Mouse (Mus musculus) kidney, embryonic 15.5 days (tissue): Measurements from ENCODE around the gene Ager. TPM values are rescaled to one million over a fixed set of nuclear protein-coding genes. Genes with fewer than 3 reads are reported as not detected.

ENCODE experiments used
- ATAC-seq: fragments of 200-750 bp; cut with Nextera tagmentation; replicated peaks from 2 replicates; pipeline ENCODE4 v1.8.0; 2017; ENCODE audit warnings: moderate TSS enrichment; ENCODE audit not compliant: low FRiP score
- H3K27ac ChIP-seq: fragments of 300-500 bp; sonication (generic); 2 replicates; pipeline ENCODE4 v1.5.1; 2015; ENCODE audit warnings: mild to moderate bottlenecking, inconsistent platforms
- H3K27me3 ChIP-seq: fragments of 300-500 bp; sonication (generic); 2 replicates; pipeline ENCODE4 v1.6.1; 2015; ENCODE audit warnings: inconsistent platforms
- H3K36me3 ChIP-seq: fragments of 300-500 bp; sonication (generic); 2 replicates; pipeline ENCODE4 v1.6.1; 2015; ENCODE audit warnings: inconsistent platforms
- H3K4me1 ChIP-seq: fragments of 300-500 bp; sonication (generic); 2 replicates; pipeline ENCODE4 v1.6.1; 2015; ENCODE audit warnings: inconsistent platforms
- H3K4me2 ChIP-seq: fragments of 300-500 bp; sonication (generic); 2 replicates; pipeline ENCODE4 v1.6.1; 2015; ENCODE audit warnings: moderate library complexity, mild to moderate bottlenecking, inconsistent platforms
- H3K4me3 ChIP-seq: fragments of 300-500 bp; sonication (generic); replicated peaks from 2 replicates; pipeline ENCODE4 v1.5.1; 2015; ENCODE audit warnings: mild to moderate bottlenecking, inconsistent platforms
- H3K9ac ChIP-seq: fragments of 300-500 bp; sonication (generic); 2 replicates; pipeline ENCODE4 v1.6.1; 2015; ENCODE audit warnings: mild to moderate bottlenecking, inconsistent platforms
- H3K9me3 ChIP-seq: fragments of 300-500 bp; sonication (generic); replicated peaks from 2 replicates; pipeline ENCODE4 v1.6.1; 2016; ENCODE audit warnings: inconsistent platforms
- WGBS: fragments of 180-500 bp; shearing (Covaris S2); methylation state at CpG from one replicate; pipeline ENCODE4 v1.1.7; 2015; ENCODE audit warnings: mixed read lengths; 5-methylcytosine and 5-hydroxymethylcytosine counted together
- polyA plus RNA-seq: library from polyadenylated mRNA; unstranded; fragments of >200 nt; fragmentation: Nextera tagmentation; extraction: Ambion mirVana; gene quantifications from 2 replicates; pipeline ENCODE4 v1.2.1, GENCODE M21; 2015

Gene Ager
- polyA plus RNA-seq, 1 experiment from 2014 or later = 7.5 TPM

DNA sequence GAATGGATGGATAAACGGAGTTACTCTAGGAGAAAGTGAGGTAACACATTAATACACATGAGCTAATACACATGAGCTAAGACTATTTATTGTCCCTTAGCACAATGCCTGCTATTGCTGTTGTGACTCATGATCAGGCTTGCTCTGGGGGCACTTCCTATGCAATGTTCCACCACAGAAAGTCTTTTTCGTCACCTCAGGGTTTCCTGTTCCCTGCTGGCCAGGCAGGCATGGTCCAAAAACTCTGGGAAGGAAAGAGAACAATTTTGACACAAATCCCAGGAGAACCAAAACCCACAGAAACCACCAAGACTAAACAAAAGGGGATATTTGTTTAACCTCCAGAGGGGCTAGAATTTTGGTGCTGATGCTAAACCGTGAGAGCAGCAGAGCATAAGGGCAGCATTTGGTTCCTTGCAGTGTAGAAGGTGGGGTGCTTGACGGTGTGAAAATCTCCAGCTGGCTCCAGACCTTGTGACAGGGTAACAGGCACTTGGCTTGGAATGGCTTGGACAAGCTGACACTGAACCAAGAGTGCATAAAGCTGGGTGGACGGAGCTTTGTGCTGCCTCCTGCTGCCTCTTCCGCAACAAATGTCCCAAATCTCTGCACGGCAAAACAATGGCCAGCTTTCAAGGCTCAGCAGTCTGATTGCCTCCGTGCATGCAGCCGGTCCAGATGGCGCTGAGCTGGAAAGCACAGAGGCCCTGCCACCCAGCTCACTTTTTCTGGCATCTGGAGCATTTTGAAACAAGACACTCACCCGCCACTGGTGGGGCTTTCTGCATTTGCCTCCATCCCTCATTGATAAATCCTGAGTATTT, 43.3 kb downstream of the Ager start:
- peaks cover 27% of the 10 kb centered on the region for H3K4me1 ChIP-seq
- ATAC-seq = peak; percentile 62; the same call in 1 of the 2 replicates
- H3K4me2 ChIP-seq = 0 out of 2 replicates have a peak overlapping the region, but pooled peaks have one; percentile 26
- peak overlapping the region; percentile 82 for H3K27ac ChIP-seq
- H3K9ac ChIP-seq = 0 out of 2 replicates have a peak overlapping the region, but pooled peaks have one; percentile 12
- H3K36me3 ChIP-seq = no peaks in the 10 kb centered on the region; the same call in 1 of the 2 replicates
- WGBS = 13% methylated on average over 11 of the region's 11 CpGs
- no peak overlapping the region for H3K4me3 ChIP-seq
- H3K9me3 ChIP-seq = no peaks in the 10 kb centered on the region
- no peaks in the 10 kb centered on the region for H3K27me3 ChIP-seq

DNA sequence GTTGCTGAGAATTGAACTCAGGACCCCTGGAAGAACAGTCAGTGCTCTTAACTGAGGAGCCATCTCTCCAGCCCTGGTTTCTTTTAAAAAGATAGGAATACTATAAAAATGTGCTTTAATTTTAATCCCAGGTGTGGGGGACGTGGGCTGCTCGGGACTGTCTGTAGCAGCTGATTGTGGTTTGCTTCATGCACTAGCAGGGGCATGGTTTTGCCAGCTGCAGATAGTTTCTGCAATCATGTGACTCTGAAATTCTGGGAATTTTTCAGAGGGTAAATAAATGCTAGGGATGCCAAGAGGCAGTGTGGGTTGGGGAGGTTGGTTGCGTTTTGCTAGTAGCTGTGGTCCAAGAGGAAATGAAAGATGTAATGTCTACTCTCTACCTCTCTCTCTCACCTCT, 44.3 kb downstream of the Ager start:
- H3K9me3 ChIP-seq = no peaks in the 10 kb centered on the region
- H3K9ac ChIP-seq = no peak overlapping the region
- WGBS = 84% methylated on average over 3 of the region's 3 CpGs
- peaks cover 34% of the 10 kb centered on the region for H3K4me1 ChIP-seq
- H3K27ac ChIP-seq = no peak overlapping the region
- no peak for ATAC-seq
- no peak overlapping the region for H3K4me3 ChIP-seq
- H3K36me3 ChIP-seq = no peaks in the 10 kb centered on the region; the same call in 1 of the 2 replicates
- no peak overlapping the region for H3K4me2 ChIP-seq
- H3K27me3 ChIP-seq = no peaks in the 10 kb centered on the region

DNA sequence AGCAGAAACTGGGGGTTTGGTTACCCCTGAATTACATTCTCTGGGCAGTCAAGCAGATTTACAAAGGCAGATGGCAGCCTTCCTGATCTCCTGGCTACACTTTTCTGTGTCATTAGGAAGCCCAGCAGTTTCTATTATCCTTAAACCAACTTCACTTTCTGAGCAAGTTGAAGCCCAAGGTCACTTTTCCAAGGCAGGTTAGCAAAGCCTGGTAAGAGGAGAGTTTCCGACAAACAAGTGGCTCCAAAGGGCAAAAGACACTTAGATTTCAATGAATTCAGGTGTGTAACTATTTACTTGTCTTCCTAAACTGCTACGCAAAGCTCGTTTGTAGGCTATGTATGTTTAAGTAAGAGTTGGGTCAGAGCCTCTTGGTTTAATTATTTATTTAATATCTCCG, 45.7 kb downstream of the Ager start:
- no peak overlapping the region for H3K9ac ChIP-seq
- peaks cover 44% of the 10 kb centered on the region for H3K4me1 ChIP-seq
- no peak overlapping the region for H3K27ac ChIP-seq
- WGBS = 91% methylated on average over 4 of the region's 4 CpGs
- H3K36me3 ChIP-seq = no peaks in the 10 kb centered on the region; the same call in 1 of the 2 replicates
- H3K4me2 ChIP-seq = no peak overlapping the region
- no peaks in the 10 kb centered on the region for H3K9me3 ChIP-seq
- ATAC-seq = no peak
- H3K4me3 ChIP-seq = no peak overlapping the region
- H3K27me3 ChIP-seq = no peaks in the 10 kb centered on the region

DNA sequence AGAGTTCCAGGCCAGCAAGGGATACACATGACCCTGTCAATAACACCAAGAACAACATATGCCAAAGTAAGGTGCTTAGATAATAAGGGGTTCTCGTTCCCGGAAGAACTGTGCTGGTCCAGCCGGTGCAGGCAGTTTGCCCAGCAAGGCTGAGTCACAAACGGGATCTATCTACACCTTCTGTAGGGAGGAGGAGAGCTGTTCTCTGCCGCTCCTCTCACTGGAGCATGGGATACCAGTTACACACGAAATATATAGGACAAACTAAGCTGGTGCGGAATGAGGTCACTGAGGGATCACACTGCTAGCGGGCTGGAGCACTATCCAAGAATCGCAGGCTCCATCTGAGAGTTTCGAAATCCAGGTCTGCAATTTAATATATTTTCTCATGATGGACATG, 46.3 kb downstream of the Ager start:
- no peak overlapping the region for H3K27ac ChIP-seq
- WGBS = 81% methylated on average over 10 of the region's 10 CpGs
- no peaks in the 10 kb centered on the region for H3K27me3 ChIP-seq
- H3K9ac ChIP-seq = no peak overlapping the region
- no peak for ATAC-seq
- peaks cover 2% of the 10 kb centered on the region for H3K36me3 ChIP-seq
- H3K4me2 ChIP-seq = no peak overlapping the region
- H3K4me3 ChIP-seq = no peak overlapping the region
- H3K4me1 ChIP-seq = peaks cover 49% of the 10 kb centered on the region
- no peaks in the 10 kb centered on the region for H3K9me3 ChIP-seq

DNA sequence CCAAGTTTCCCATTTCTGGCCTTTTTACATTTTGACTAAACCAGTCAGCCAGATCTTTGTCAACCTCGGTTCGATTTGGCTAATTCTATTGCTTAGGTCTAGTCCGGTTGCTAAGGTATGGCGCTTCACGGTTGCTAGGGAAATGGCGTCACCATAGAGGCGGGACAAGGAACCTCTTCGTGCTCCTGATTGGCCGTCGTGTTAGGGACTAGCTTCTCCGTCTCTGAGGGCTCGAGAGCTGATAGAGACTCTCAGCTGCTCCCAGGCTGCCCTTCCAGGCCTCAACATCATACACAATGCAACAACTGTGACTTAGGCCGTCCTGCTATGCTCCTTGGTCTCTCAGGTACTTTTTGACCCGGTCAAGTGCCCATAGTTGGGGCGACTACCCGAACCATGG, 46.9 kb downstream of the Ager start, which contains the start of gene Fkbpl:
Gene Fkbpl, plus strand, starts transcription at position 157 of the 400 bp plus-strand sequence.
- no peaks in the 10 kb centered on the region for H3K27me3 ChIP-seq
- peaks cover 8% of the 10 kb centered on the region for H3K36me3 ChIP-seq
- H3K4me1 ChIP-seq = peaks cover 51% of the 10 kb centered on the region
- peak; percentile 74 for ATAC-seq
- H3K4me3 ChIP-seq = peak within 1 kb of the TSS; percentile 59
- H3K9me3 ChIP-seq = no peaks in the 10 kb centered on the region
- H3K9ac ChIP-seq = peak within 1 kb of the TSS; percentile 63
- under 1% methylated on average over 16 of the region's 16 CpGs for WGBS
- H3K27ac ChIP-seq = peak within 1 kb of the TSS; percentile 75
- peak within 1 kb of the TSS; percentile 73 for H3K4me2 ChIP-seq

DNA sequence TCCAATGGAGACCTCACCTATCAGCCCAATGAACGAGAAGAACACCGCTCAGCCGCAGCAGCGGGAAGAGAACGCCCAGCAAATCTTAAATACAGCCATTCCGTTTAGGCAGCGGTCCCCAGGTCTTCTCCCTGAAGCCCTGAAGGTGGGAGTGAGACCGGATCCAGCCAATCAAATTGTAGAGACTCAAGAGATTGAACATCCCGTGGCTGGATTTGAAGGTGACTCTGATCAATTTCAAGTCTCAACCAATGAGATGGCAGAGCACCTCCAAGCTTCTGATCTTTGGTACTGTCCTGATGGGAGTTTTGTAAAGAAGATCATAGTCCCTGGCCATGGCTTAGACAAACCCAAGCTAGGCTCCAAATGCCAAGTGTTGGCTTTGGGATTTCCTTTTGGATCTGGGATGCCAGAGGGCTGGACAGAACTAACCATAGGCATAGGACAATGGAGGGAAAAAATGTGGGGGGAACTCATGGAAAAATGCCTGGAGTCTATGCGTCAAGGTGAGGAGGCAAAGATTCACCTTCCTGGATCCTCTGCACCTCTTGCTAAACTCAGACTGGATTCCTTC, 47.7 kb downstream of the Ager start:
- H3K4me3 ChIP-seq = peak overlapping the region; percentile 59
- peak overlapping the region; percentile 75; the same call in 1 of the 2 replicates for H3K27ac ChIP-seq
- 42% methylated on average over 10 of the region's 10 CpGs for WGBS
- H3K4me2 ChIP-seq = peak overlapping the region; percentile 73
- ATAC-seq = no peak
- H3K36me3 ChIP-seq = peaks cover 16% of the 10 kb centered on the region
- H3K4me1 ChIP-seq = peaks cover 51% of the 10 kb centered on the region
- no peaks in the 10 kb centered on the region for H3K27me3 ChIP-seq
- H3K9me3 ChIP-seq = no peaks in the 10 kb centered on the region
- H3K9ac ChIP-seq = peak overlapping the region; percentile 63

DNA sequence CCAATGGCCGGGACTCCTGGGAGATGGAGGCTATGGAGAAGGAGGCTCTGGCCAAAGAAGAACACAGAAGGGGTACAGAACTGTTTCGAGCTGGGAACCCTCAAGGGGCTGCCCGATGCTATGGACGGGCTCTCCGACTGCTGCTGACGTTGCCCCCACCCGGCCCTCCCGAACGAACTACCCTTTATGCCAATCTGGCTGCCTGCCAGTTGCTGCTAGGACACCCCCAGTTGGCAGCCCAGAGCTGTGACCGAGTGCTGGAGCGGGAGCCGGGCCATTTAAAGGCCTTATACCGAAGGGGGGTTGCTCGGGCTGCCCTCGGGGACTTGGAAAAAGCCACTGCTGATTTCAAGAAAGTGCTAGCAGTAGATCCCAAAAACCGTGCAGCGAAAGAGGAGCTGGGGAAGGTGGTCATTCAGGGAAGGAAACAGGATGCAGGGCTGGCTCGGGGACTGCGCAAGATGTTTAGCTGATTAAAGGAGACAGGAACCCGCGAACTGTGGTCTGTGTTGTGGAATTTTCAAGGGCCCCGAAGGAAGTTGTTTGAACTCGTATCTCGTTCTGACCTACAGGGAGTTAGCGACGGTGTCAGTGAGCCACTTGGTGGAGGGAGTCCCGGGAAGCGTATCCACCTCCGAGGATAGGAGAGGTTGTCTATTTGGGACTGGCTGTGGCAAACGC, 48.3 kb downstream of the Ager start:
- H3K36me3 ChIP-seq = peaks cover 22% of the 10 kb centered on the region

DNA sequence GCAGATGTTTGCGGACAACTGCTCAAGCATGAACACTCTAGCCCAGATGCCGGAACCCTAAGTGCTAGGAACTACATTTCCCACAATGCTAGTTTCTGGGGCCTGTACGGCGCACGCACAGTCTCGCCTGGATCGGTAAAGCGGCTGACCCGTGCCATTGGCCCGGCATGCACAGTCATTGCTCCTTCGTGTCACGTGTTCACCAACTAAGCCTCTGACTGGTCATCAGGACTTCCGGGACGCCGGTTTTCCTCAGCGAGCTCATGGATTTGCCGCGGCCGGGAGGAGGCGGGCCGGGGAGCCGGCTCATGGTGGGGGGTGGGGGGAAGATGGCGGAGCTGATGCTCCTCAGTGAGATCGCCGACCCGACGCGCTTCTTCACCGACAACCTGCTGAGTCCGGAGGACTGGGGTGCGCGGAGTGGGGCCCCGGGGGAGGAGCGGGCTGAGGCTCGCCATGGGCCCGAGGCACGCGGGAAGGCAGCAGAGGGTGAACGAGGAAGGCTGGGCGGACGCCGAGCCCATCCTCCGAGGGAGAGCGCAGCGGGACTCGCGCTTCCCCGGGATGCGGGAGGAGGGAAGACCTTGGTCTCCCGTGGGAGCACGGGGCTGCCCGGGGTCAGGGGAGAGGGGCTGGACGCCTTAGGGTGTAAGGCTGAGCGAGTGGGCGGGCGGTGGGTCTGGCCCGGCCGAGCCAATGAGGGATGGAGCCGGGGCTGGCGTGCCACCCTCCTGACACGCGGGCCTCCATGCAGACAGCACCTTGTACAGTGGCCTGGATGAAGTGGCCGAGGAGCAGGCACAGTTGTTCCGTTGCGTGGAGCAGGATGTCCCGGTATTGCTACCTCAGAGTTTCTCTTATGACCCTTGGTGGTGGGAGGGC, 49.5 kb downstream of the Ager start, which contains the start of gene Atf6b:
Gene Atf6b, plus strand, starts transcription at position 241 of the 882 bp plus-strand sequence.
- H3K9me3 ChIP-seq = no peaks in the 10 kb centered on the region
- H3K4me1 ChIP-seq = peaks cover 41% of the 10 kb centered on the region
- peaks cover 33% of the 10 kb centered on the region for H3K36me3 ChIP-seq
- H3K27ac ChIP-seq = peak within 1 kb of the TSS; percentile 70
- H3K9ac ChIP-seq = peak within 1 kb of the TSS; percentile 84
- H3K27me3 ChIP-seq = no peaks in the 10 kb centered on the region
- peak within 1 kb of the TSS; percentile 84 for H3K4me2 ChIP-seq
- peak within 1 kb of the TSS; percentile 85 for H3K4me3 ChIP-seq
- peak; percentile 97 for ATAC-seq
- WGBS = under 1% methylated on average over 66 of the region's 66 CpGs

More for the DNA sequence above, 48.3 kb downstream of the Ager start:
- Histone ChIP-seq H3K27me3 (no peaks in the 10 kb centered on the region), H3K27ac (peak overlapping the region; percentile 0; the same call in 1 of the 2 replicates), H3K4me2 (peak overlapping the region; percentile 73), H3K4me3 (peak overlapping the region; percentile 85; the same call in 1 of the 2 replicates), H3K4me1 (peaks cover 47% of the 10 kb centered on the region), H3K9ac (no peak overlapping the region), H3K9me3 (no peaks in the 10 kb centered on the region)
- ATAC-seq = no peak
- WGBS = 90% methylated on average over 30 of the region's 30 CpGs

DNA sequence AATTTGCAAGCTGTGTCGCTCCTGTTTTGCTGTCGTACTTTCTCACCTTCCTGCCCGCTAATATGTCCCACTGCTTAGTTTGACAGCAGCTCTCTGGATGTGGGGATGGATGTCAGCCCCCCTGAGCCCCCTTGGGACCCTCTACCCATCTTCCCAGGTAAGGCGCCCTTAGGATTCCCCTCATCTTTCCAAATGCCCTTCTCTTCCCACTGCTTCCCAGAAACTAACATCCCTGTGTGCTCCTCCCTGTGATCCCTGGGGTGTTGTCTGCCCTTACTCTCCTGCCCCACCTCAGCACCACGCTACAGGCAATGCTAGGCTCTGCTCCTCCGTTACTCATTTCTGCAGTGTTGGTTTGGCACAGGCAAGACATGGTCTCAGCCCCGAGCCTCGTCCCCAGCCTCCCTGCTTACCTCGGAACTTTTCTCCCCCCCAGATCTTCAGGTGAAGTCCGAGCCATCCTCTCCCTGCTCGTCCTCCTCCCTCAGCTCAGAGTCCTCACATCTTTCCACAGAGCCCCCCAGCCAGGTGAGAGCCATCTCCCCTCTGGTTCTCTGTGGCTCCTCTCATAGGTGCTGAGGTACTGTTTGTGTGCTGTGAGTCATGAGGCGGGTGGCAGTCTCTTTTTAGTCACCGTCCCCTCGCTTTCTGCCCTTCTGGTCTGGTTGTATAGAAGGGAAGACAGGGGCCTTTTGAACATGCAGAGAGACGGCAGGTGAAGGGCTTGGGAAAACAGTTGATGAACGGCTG, 50.7 kb downstream of the Ager start:
- 76% methylated on average over 16 of the region's 16 CpGs for WGBS
- peaks cover 44% of the 10 kb centered on the region for H3K36me3 ChIP-seq
- no peak for ATAC-seq
- peak overlapping the region; percentile 84; the same call in 1 of the 2 replicates for H3K9ac ChIP-seq
- H3K27me3 ChIP-seq = no peaks in the 10 kb centered on the region
- peak overlapping the region; percentile 84 for H3K4me2 ChIP-seq
- H3K4me3 ChIP-seq = peak overlapping the region; percentile 85
- no peaks in the 10 kb centered on the region for H3K9me3 ChIP-seq
- H3K4me1 ChIP-seq = peaks cover 41% of the 10 kb centered on the region
- H3K27ac ChIP-seq = no peak overlapping the region

DNA sequence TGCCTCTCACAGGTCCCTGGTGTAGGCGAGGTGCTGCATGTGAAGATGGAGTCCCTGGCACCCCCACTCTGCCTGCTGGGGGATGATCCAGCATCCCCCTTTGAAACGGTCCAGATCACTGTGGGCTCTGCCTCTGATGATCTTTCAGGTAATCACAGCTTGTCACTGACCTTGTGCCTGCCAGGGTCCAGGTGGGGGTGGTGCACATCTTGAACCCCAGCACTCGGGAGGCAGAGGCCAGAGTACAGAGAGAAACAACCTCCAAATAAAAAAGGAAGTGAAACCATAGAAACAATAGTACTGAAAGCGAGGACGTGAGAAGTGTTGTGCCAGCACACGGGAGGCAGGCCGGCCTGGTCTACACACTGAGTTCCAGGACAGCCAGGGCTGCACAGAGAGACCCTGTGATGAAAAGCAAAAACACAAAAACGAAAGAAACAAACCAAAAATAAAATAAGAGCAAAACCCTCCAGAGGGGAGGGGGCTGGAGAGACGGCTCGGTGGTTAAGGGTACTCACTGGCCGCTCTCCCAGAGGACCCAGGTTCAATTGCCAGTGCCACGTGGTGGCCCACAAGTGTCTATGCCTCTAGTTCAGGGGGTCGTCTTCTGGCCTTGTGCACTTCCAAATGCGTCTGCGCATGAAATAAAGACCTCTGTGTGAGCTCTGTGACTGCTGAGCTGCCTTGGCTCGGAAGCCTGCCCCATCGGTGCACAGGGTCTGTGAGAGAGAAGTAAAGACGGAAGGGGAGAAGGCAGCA, 51.6 kb downstream of the Ager start:
- Histone ChIP-seq H3K9me3 (no peaks in the 10 kb centered on the region), H3K9ac (no peak overlapping the region), H3K27ac (no peak overlapping the region), H3K4me1 (peaks cover 40% of the 10 kb centered on the region), H3K4me2 (no peak overlapping the region), H3K36me3 (peaks cover 54% of the 10 kb centered on the region), H3K27me3 (no peaks in the 10 kb centered on the region), H3K4me3 (no peak overlapping the region)
- 91% methylated on average over 18 of the region's 18 CpGs for WGBS
- no peak for ATAC-seq
